Mouse (Mus musculus) hindbrain, postnatal 0 days (tissue): ENCODE data around the gene Pgm2. TPM values are rescaled to one million over a fixed set of nuclear protein-coding genes. Genes with fewer than 3 reads are reported as not detected.

Experiments
- ATAC-seq: fragments of 200-750 bp; cut with Nextera tagmentation; 2 replicates; pipeline ENCODE4 v1.8.0; 2017; ENCODE audit warnings: mild to moderate bottlenecking, moderate TSS enrichment, moderate library complexity
- DNase-seq: peaks from one replicate; pipeline ENCODE4 v3.0.0-alpha.2; 2015; ENCODE audit warnings: low spot score
- H3K27ac ChIP-seq: fragments of 300-500 bp; sonication (generic); 2 replicates; pipeline ENCODE4 v1.5.1; 2014; ENCODE audit warnings: mild to moderate bottlenecking
- H3K27me3 ChIP-seq: fragments of 300-500 bp; sonication (generic); 2 replicates; pipeline ENCODE4 v1.6.1; 2014; ENCODE audit warnings: low read length, mixed read lengths; ENCODE audit not compliant: insufficient read depth
- H3K36me3 ChIP-seq: fragments of 300-500 bp; sonication (generic); 2 replicates; pipeline ENCODE4 v1.6.1; 2014; ENCODE audit warnings: low read length, mixed read lengths; ENCODE audit not compliant: insufficient read depth
- H3K4me1 ChIP-seq: fragments of 300-500 bp; sonication (generic); 2 replicates; pipeline ENCODE4 v1.6.1; 2014; ENCODE audit warnings: antibody characterized with exemption, low read length, mixed read lengths; ENCODE audit not compliant: insufficient read depth
- H3K4me2 ChIP-seq: fragments of 300-500 bp; sonication (generic); 2 replicates; pipeline ENCODE4 v1.6.1; 2014; ENCODE audit warnings: low read depth, mild to moderate bottlenecking, low read length, moderate library complexity, mixed read lengths
- H3K4me3 ChIP-seq: fragments of 300-500 bp; sonication (generic); 2 replicates; pipeline ENCODE4 v1.5.1; 2014; ENCODE audit warnings: low read length
- H3K9ac ChIP-seq: fragments of 300-500 bp; sonication (generic); replicated peaks from 2 replicates; pipeline ENCODE4 v1.6.1; 2014; ENCODE audit warnings: mild to moderate bottlenecking, low read length, moderate library complexity, mixed read lengths
- H3K9me3 ChIP-seq: fragments of 300-500 bp; sonication (generic); 2 replicates; pipeline ENCODE4 v1.6.1; 2016; ENCODE audit warnings: low read length, mixed read lengths
- CTCF ChIP-seq: IDR thresholded peaks from 2 replicates; pipeline ENCODE4 v1.5.1; 2016; ENCODE audit warnings: antibody characterized with exemption, control low read depth, low read depth
- WGBS: fragments of 180-500 bp; shearing (Covaris S2); extraction: QIAGEN DNeasy Blood & Tissue Kit; methylation state at CpG from one replicate; pipeline ENCODE4 v1.1.7; 2014; 5-methylcytosine and 5-hydroxymethylcytosine counted together
- polyA plus RNA-seq: library from polyadenylated mRNA; unstranded; fragments of >200 nt; fragmentation: Nextera tagmentation; extraction: Ambion mirVana; gene quantifications from 2 replicates; pipeline ENCODE4 v1.2.1, GENCODE M21; 2015
- total RNA-seq: library from RNA; depleted of rRNA; stranded (reverse); fragments of >200 nt; gene quantifications from 2 replicates; pipeline ENCODE4 v1.2.3, GENCODE M21; 2014

Pgm2 gene
- total and polyA plus RNA-seq, 2 experiments from 2014 or later, result 11.4 to 14.8 TPM

GRCm38 (mm10) chr5:64136325-64136724 is 43.6 kb downstream of the Pgm2 start:
- DNase-seq (no peak), ATAC-seq (no peak)
- TF ChIP-seq CTCF, result peak; percentile 59
- no peak overlapping the region for H3K4me3 ChIP-seq
- H3K9me3 ChIP-seq, result no peaks in the 10 kb centered on the region
- WGBS, result 83% methylated on average over 5 of the region's 5 CpGs
- no peak overlapping the region for H3K27ac ChIP-seq
- H3K36me3 ChIP-seq, result no peaks in the 10 kb centered on the region
- H3K4me1 ChIP-seq, result no peaks in the 10 kb centered on the region
- no peaks in the 10 kb centered on the region for H3K27me3 ChIP-seq
- no peak overlapping the region for H3K4me2 ChIP-seq
- H3K9ac ChIP-seq, result no peak overlapping the region

GRCm38 (mm10) chr5:64140202-64140601 is 47.5 kb downstream of the Pgm2 start:
- no peak overlapping the region for H3K9ac ChIP-seq
- no peaks in the 10 kb centered on the region for H3K36me3 ChIP-seq
- no peak overlapping the region for H3K4me2 ChIP-seq
- no peak overlapping the region for H3K27ac ChIP-seq
- no peaks in the 10 kb centered on the region for H3K27me3 ChIP-seq
- WGBS, result 82% methylated on average over 3 of the region's 3 CpGs
- no peak overlapping the region for H3K4me3 ChIP-seq
- no peaks in the 10 kb centered on the region for H3K9me3 ChIP-seq
- no peak for ATAC-seq
- no peaks in the 10 kb centered on the region for H3K4me1 ChIP-seq
- DNase-seq, result no peak
- no peak for TF ChIP-seq CTCF

DNA sequence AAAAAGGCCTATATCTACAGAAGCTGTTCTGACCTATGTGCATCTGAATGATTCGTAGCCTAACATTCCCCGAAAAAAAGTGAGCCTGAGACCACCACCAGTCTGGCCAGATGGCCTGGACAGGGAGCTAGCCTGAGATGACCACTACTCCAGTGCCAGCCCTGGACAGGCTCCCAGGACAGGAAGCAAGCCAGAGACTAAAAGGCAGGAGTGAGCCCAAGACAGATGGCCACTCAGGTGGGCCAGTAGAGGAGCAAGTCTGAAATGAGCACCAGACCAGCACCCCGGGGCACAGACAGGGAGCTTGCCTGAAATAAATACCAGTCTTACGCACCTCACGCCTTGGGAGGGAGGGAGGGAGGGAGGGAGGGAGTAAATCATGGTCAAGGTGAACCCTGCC is 51.6 kb downstream of the Pgm2 start:
- Histone ChIP-seq H3K4me3 (no peak overlapping the region), H3K36me3 (no peaks in the 10 kb centered on the region), H3K9me3 (no peaks in the 10 kb centered on the region), H3K4me1 (no peaks in the 10 kb centered on the region), H3K27me3 (no peaks in the 10 kb centered on the region), H3K9ac (no peak overlapping the region), H3K27ac (no peak overlapping the region), H3K4me2 (no peak overlapping the region)
- no peak for TF ChIP-seq CTCF
- no peak for DNase-seq
- 65% methylated on average over 5 of the region's 5 CpGs for WGBS
- no peak for ATAC-seq

DNA sequence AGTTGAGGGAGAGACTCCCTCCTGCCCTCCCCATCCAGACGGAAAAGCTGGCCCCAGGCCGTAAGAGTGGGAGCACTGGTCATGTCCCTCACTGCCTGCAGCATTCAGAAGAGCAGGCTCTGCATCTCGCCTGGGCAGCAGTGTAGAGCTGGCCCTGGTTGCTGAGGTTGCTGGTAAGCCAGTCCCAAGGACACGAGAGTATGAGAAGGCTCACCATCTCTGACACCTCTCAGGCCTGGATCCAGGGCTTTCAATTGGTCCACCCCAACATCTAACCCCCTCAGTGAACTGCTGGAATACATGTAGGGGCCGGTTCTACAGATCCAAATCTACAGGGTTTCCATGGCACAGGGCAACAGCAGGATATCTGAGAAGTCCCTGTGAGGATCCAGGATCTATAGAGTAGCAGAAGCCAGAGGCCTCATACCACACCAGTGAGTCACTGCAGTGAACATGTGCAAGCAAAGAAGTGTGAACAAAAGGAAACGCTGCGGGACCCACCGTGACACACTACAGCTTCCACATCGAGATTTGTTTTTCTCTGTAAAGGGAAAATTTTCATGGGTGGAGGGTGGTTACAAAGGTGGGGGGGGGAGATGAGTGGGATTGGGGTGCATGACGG is 53.7 kb downstream of the Pgm2 start:
- H3K4me1 ChIP-seq, result no peaks in the 10 kb centered on the region
- no peak overlapping the region for H3K27ac ChIP-seq
- no peak overlapping the region for H3K9ac ChIP-seq
- H3K4me2 ChIP-seq, result no peak overlapping the region
- no peak for ATAC-seq
- TF ChIP-seq CTCF, result no peak
- no peak overlapping the region for H3K4me3 ChIP-seq
- WGBS, result 73% methylated on average over 10 of the region's 10 CpGs
- DNase-seq, result no peak
- H3K9me3 ChIP-seq, result no peaks in the 10 kb centered on the region
- no peaks in the 10 kb centered on the region for H3K27me3 ChIP-seq
- H3K36me3 ChIP-seq, result no peaks in the 10 kb centered on the region

DNA sequence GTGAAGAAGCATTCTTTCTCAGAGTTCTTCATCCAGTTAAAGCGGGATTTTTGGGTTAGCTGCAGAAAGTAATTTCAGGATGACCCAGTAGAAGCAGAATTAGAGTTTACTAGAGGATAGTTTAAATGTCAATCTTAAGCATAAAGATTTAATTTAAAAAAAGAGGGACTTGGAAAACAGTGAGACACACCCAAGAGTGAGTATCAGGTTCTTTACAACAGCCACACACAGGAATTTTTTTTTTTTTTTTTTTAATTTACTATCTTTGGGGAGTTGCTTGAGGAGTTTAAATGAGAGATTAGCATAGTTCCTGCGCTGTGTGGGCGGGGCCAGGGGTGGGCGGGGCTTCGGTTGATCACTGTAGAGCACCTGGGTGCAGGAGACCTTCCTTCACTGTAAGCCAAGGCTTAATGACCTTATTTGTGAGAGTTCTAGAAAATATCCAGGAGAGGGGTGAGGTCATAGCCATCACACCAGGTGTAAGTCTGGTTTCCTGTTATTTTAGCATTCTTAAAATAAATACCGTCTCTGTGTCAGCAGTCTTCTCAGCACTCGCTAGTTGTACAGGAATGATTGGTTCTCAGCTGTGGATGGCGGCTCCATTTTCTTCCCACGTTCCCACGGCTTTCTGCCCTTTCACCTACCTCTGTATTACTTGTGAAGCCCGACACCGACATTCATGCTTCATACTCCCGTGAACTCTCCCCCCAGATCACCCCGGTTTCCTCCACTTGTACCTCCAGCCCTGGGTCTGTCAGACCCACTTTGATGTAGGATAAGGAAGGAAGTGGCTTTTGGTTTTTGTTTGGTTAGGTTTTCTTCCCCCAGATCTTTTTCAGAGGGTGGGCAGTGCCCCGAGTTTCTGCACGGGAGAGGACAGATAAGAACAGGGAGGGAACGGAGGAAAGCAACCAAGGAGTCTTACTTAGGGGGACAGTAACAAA is 56.7 kb downstream of the Pgm2 start:
- no peaks in the 10 kb centered on the region for H3K27me3 ChIP-seq
- no peaks in the 10 kb centered on the region for H3K9me3 ChIP-seq
- WGBS, result 35% methylated on average over 17 of the region's 17 CpGs
- no peak overlapping the region for H3K4me3 ChIP-seq
- no peak overlapping the region for H3K27ac ChIP-seq
- no peaks in the 10 kb centered on the region for H3K36me3 ChIP-seq
- H3K4me1 ChIP-seq, result no peaks in the 10 kb centered on the region
- DNase-seq, result no peak
- ATAC-seq, result 0 out of 2 replicates have a peak, but pooled peaks have one; percentile 21
- no peak for TF ChIP-seq CTCF
- H3K4me2 ChIP-seq, result no peak overlapping the region
- H3K9ac ChIP-seq, result no peak overlapping the region

DNA sequence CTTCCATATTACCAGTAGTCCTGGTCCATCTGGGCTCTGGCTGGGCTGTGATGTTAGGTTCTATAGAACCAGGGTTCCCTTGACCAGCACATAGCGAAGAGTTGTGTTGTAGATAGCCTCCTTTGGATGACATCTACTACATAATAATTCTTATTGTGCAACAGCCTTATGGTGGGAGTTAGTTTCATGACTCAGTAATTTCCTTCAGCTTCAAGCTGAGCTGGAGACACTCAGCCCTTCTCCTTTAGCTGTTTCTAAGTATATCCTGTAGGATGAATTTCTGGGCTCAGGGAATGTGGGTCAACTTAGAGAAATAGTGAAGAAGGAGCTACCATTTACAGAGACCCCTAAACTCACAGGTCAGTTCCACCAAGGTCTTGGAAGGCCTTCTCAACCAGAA is 60.6 kb downstream of the Pgm2 start:
- TF ChIP-seq CTCF, result no peak
- no peak for ATAC-seq

More for the DNA sequence above, 60.6 kb downstream of the Pgm2 start:
- H3K9me3 ChIP-seq, result no peaks in the 10 kb centered on the region
- H3K4me1 ChIP-seq, result no peaks in the 10 kb centered on the region
- no peak for DNase-seq
- no peak overlapping the region for H3K4me3 ChIP-seq
- no peak overlapping the region for H3K4me2 ChIP-seq
- H3K27ac ChIP-seq, result no peak overlapping the region
- no peaks in the 10 kb centered on the region for H3K27me3 ChIP-seq
- H3K36me3 ChIP-seq, result no peaks in the 10 kb centered on the region
- H3K9ac ChIP-seq, result no peak overlapping the region
- WGBS, result 92% methylated on average over 1 of the region's 1 CpGs
